Mouse (Mus musculus) forebrain, embryonic 13.5 days (tissue): Measurements from ENCODE around the gene Cela3a. TPM values are rescaled to one million over a fixed set of nuclear protein-coding genes. Genes with fewer than 3 reads are reported as not detected.
A peak's percentile ranks its signal among the peaks of the same experiment; 100 is the strongest.

Experiments used
- ATAC-seq: fragments of 200-750 bp; cut with Nextera tagmentation; 2 replicates; pipeline ENCODE4 v1.8.0; 2017
- H3K27ac ChIP-seq: fragments of 300-500 bp; sonication (generic); 2 replicates; pipeline ENCODE4 v1.5.1; 2015; ENCODE audit warnings: inconsistent platforms, mild to moderate bottlenecking, moderate library complexity
- H3K27me3 ChIP-seq: fragments of 300-500 bp; sonication (generic); 2 replicates; pipeline ENCODE4 v1.6.1; 2015; ENCODE audit warnings: mild to moderate bottlenecking, inconsistent platforms
- H3K36me3 ChIP-seq: fragments of 300-500 bp; sonication (generic); 2 replicates; pipeline ENCODE4 v1.6.1; 2015; ENCODE audit warnings: mild to moderate bottlenecking, inconsistent platforms; ENCODE audit not compliant: poor library complexity, severe bottlenecking
- H3K4me1 ChIP-seq: fragments of 300-500 bp; sonication (generic); 2 replicates; pipeline ENCODE4 v1.6.1; 2015; ENCODE audit warnings: inconsistent platforms
- H3K4me2 ChIP-seq: fragments of 300-500 bp; sonication (generic); 2 replicates; pipeline ENCODE4 v1.6.1; 2015; ENCODE audit warnings: inconsistent platforms, mild to moderate bottlenecking, moderate library complexity
- H3K4me3 ChIP-seq: fragments of 300-500 bp; sonication (generic); 2 replicates; pipeline ENCODE4 v1.5.1; 2015; ENCODE audit warnings: mild to moderate bottlenecking, inconsistent platforms
- H3K9ac ChIP-seq: fragments of 300-500 bp; sonication (generic); 2 replicates; pipeline ENCODE4 v1.6.1; 2015; ENCODE audit warnings: mild to moderate bottlenecking, inconsistent platforms
- H3K9me3 ChIP-seq: fragments of 300-500 bp; sonication (generic); replicated peaks from 2 replicates; pipeline ENCODE4 v1.6.1; 2016; ENCODE audit warnings: inconsistent platforms
- WGBS: fragments of 180-500 bp; shearing (Covaris S2); methylation state at CpG from one replicate; pipeline ENCODE4 v1.1.7; 2015; 5-methylcytosine and 5-hydroxymethylcytosine counted together
- polyA plus RNA-seq: library from polyadenylated mRNA; unstranded; fragments of >200 nt; fragmentation: Nextera tagmentation; extraction: Ambion mirVana; gene quantifications from 2 replicates; pipeline ENCODE4 v1.2.1, GENCODE M21; 2015

Cela3a gene
- polyA plus RNA-seq, 1 experiment from 2014 or later, result not detected

DNA sequence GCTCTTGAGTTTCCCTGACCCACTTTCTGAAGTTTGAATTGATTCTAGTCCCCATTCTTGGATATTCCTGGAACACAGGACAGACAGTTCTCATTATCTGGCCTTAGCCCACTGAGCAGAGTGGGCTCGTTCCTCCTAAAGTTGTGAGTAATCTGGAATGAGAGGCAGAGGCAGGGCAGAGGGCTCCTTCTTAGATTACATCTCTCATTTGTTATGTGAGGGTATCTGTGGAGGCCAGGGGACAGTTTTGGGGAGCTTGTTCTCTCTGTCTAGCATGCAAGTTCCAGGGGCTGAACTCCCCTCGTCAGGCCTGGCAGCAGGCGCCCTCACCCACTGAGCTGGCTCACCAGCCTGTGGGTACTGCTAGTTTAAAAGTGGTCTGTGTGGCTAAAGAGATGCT lies 30.5 kb downstream of the Cela3a start:
- Histone ChIP-seq H3K4me2 (no peak overlapping the region), H3K27me3 (no peaks in the 10 kb centered on the region), H3K36me3 (no peaks in the 10 kb centered on the region), H3K9me3 (no peaks in the 10 kb centered on the region), H3K4me1 (no peaks in the 10 kb centered on the region), H3K4me3 (no peak overlapping the region), H3K27ac (no peak overlapping the region), H3K9ac (no peak overlapping the region)
- 89% methylated on average over 3 of the region's 3 CpGs for WGBS
- no peak for ATAC-seq

DNA sequence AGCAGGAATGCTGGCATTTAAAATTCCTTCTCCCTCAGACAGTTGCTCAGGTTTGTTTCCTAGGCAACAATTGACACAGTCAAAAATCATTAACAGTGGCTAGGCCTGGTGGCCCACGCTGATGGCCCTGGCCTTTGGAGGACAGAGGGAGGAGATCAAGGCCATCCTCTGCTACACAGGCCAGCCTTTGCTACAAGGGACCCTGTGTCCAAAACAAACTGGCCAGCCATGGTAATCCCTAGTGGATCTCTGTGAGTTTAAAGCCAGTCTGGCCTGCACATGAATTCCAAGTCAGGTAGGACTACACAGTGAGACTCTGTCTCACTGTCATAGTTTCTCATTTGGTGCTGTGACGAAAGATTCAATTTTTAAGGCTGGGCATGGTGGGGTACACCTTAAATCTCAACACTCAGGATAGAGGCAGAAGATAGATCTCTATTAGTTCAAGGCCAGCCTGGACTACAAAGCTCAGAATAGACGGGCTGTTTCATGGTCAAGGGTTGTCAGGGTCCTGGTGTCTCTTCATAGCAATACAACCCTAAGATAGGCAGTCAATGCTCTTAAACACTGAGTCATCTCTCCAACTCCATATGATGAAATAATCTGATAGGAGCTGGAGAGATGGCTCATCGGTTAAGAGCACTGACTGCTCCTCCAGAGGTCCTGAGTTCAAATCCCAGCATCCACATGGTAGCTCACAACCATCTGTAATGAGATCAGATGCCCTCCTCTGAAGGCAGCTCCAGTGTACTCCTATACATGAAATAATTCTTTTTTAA lies 31.9 kb downstream of the Cela3a start:
- Histone ChIP-seq H3K9ac (no peak overlapping the region), H3K4me2 (no peak overlapping the region), H3K27me3 (no peaks in the 10 kb centered on the region), H3K4me1 (no peaks in the 10 kb centered on the region), H3K9me3 (no peaks in the 10 kb centered on the region), H3K27ac (no peak overlapping the region), H3K4me3 (no peak overlapping the region), H3K36me3 (no peaks in the 10 kb centered on the region)
- ATAC-seq, result no peak
- 81% methylated on average over 4 of the region's 4 CpGs for WGBS

- no peak overlapping the region for H3K4me2 ChIP-seq
- H3K27me3 ChIP-seq, result no peaks in the 10 kb centered on the region
- H3K4me1 ChIP-seq, result no peaks in the 10 kb centered on the region
- no peaks in the 10 kb centered on the region for H3K36me3 ChIP-seq
- H3K27ac ChIP-seq, result no peak overlapping the region
- 57% methylated on average over 2 of the region's 2 CpGs for WGBS
- H3K9ac ChIP-seq, result no peak overlapping the region
- H3K4me3 ChIP-seq, result no peak overlapping the region
- no peaks in the 10 kb centered on the region for H3K9me3 ChIP-seq
- no peak for ATAC-seq
These were observed 32.8 kb downstream of the Cela3a start for GRCm38 (mm10) chr4:137376778-137377177.

DNA sequence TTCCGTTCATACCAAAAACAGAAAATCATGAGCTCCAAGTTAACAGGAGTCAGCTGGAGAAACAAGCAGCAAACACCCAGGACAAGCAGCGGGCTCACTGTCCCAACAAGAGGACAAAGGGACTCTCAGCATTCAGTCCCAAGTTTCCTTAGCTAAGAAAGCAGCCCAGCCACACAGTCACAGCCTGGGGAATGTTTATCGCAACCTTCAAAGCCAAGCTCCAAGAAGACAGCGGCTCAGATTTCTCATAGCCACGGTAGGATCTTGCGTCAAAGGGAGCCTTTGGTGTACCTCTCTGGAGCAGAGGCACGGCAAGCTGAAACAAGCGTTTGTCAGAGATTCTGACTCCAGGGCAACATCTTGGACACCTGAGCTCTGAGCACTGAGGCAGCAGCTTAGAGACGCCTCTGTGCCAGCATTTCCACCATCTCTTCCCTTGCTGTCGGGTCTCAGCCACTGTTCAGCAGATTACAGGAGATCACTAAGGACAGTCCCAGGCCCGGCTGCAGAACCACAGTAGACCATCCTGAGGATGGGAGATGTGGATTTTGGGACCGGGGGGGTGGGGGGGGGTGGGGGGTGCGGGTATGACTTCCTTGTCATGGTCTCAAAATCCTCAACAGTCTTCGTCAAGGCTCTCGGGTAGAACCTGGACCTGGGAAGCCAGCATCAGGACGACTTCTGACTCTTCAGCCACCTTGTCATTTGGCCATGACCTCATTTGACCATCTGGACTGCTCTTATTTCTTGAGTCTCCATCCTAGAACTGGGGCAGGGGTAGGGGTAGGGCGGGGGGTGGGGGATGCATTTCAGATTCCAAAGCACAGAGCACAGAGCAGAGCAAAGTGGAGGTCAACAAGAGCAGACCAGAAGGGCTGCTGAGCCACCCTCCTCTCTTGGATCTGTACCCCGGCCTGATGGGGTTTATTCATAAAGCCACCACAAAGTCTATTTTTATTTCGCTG lies 34.0 kb downstream of the Cela3a start:
- Histone ChIP-seq H3K36me3 (no peaks in the 10 kb centered on the region), H3K27ac (no peak overlapping the region), H3K9ac (no peak overlapping the region), H3K4me1 (peaks cover under 1% of the 10 kb centered on the region; the same call in 1 of the 2 replicates), H3K9me3 (no peaks in the 10 kb centered on the region), H3K4me2 (no peak overlapping the region), H3K4me3 (no peak overlapping the region), H3K27me3 (no peaks in the 10 kb centered on the region)
- WGBS, result 67% methylated on average over 19 of the region's 19 CpGs
- no peak for ATAC-seq

GRCm38 (mm10) chr4:137373711-137374110 lies 35.9 kb downstream of the Cela3a start:
- WGBS, result 70% methylated on average over 6 of the region's 6 CpGs

GRCm38 (mm10) chr4:137371596-137372523 lies 37.7 kb downstream of the Cela3a start:
- WGBS, result 89% methylated on average over 16 of the region's 16 CpGs
- ATAC-seq, result no peak

More at GRCm38 (mm10) chr4:137373711-137374110, 35.9 kb downstream of the Cela3a start:
- no peak overlapping the region for H3K9ac ChIP-seq
- H3K27me3 ChIP-seq, result no peaks in the 10 kb centered on the region
- no peak for ATAC-seq
- peaks cover 9% of the 10 kb centered on the region for H3K4me1 ChIP-seq
- no peaks in the 10 kb centered on the region for H3K9me3 ChIP-seq
- no peak overlapping the region for H3K27ac ChIP-seq
- no peak overlapping the region for H3K4me3 ChIP-seq
- H3K4me2 ChIP-seq, result no peak overlapping the region
- no peaks in the 10 kb centered on the region for H3K36me3 ChIP-seq

DNA sequence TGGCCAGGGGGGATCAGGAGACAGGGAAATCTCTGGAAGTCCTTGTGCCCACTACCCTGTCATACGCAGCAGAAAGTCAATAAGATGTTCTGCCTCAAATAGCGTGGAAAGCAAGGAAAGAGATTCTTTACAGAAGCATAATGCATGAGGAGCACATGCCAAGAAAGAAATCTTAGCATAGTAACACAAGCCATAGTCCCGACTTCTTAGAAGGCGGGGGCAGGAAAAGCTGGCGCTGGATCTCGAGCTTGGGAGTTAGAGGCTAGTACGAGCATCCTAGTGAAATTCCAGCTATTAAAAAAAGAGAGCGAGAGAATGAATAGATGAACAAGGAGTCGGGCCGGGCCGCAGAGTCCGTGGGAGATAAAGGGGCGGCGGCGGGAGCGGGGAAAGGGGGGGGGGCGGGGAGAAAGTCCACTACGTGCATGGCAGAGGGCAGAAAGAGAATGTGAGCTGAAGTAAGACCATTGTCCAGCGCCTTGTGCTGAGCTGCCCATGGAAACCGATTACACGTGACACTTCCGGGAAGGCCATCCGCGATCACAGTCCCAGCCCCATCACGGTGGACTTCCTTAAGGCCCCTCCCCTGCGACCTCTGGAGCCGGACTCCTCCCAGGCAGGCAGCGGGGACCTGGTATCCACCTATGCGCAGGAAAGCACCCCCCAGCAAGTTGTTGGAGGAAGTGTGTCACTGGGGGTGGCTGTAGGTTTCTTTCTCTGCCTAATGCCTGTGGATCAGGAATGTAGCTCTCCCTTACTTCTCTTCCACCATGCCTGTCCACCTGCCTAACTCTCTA lies 39.4 kb downstream of the Cela3a start:
- Histone ChIP-seq H3K4me2 (peak overlapping the region; percentile 68), H3K4me3 (peak overlapping the region; percentile 37), H3K9ac (peak overlapping the region; percentile 60), H3K27me3 (no peaks in the 10 kb centered on the region), H3K9me3 (no peaks in the 10 kb centered on the region), H3K36me3 (no peaks in the 10 kb centered on the region), H3K27ac (no peak overlapping the region), H3K4me1 (peaks cover 9% of the 10 kb centered on the region)
- WGBS, result 12% methylated on average over 27 of the region's 29 CpGs
- ATAC-seq, result peak; percentile 36; the same call in 1 of the 2 replicates

More at GRCm38 (mm10) chr4:137371596-137372523, 37.7 kb downstream of the Cela3a start:
- Histone ChIP-seq H3K27me3 (no peaks in the 10 kb centered on the region), H3K4me2 (no peak overlapping the region), H3K4me3 (no peak overlapping the region), H3K27ac (no peak overlapping the region), H3K4me1 (peaks cover 9% of the 10 kb centered on the region), H3K9ac (no peak overlapping the region), H3K9me3 (no peaks in the 10 kb centered on the region), H3K36me3 (no peaks in the 10 kb centered on the region)

DNA sequence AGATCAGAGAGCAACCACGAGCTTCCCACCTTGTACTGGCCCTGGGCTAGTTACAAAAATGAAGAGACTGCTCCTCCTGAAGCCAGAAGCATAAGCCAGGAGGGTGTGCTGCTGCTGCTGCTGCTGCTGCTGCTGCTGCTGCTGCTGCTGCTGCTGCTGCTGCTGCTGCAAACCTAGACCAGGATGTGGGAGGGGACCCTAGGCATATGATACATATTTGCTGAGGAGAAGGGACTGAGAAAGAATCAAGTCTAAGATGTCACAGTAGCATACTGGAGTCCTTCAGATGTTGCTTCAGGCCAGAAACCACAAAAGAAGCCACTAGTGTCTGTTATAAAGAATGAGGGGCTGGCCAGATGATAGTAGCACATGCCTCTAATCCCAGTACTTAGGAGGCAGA lies 41.4 kb downstream of the Cela3a start:
- H3K4me1 ChIP-seq, result peaks cover 9% of the 10 kb centered on the region

DNA sequence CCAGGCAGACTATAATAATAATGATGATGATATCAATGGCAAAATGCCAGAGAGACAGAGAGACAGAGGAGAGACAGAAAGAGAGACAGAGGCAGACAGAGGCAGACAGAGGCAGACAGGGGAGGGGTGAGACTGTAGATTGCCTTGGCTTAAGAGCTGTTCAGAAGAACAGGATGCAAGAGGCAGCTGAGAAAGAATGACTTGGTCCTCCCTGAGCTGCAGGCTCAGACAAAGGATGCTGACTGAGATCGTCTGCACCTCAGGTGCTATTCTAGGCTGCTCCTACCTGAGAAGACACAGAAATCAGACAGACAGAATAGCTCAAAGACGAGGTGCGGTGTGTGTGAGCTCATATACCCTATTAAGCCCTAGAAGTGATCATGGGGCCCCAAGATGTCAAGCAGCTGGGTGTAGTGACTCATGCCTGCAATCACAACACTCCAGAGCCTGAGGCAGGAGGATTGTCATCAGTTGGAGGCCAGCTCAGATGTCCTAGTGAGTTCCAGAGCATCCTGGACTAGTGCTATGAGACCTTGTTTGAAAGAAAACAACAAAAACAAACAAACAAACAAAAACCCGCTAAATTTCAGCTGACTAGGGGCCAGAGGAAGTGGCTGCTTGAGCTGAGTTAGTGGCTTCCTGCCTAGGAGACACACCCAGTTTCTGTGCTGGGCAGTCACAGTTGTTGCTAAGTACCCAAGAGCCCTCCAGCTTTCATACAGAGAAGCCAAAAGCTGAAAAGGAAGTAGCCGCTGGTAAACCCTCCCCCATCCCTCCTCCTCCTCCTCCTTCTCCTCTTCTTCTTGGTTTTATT lies 42.1 kb downstream of the Cela3a start:
- no peak for ATAC-seq
- Histone ChIP-seq H3K36me3 (no peaks in the 10 kb centered on the region), H3K4me2 (no peak overlapping the region), H3K4me1 (peaks cover 9% of the 10 kb centered on the region), H3K27ac (no peak overlapping the region), H3K9ac (no peak overlapping the region), H3K9me3 (no peaks in the 10 kb centered on the region), H3K27me3 (no peaks in the 10 kb centered on the region), H3K4me3 (no peak overlapping the region)
- WGBS, result 45% methylated on average over 5 of the region's 5 CpGs

More for the DNA sequence above, 41.4 kb downstream of the Cela3a start:
- Histone ChIP-seq H3K4me2 (no peak overlapping the region), H3K4me3 (no peak overlapping the region), H3K9me3 (no peaks in the 10 kb centered on the region), H3K9ac (no peak overlapping the region), H3K27ac (no peak overlapping the region), H3K36me3 (no peaks in the 10 kb centered on the region), H3K27me3 (no peaks in the 10 kb centered on the region)
- ATAC-seq, result no peak
- WGBS, result 31% methylated on average over 1 of the region's 1 CpGs

DNA sequence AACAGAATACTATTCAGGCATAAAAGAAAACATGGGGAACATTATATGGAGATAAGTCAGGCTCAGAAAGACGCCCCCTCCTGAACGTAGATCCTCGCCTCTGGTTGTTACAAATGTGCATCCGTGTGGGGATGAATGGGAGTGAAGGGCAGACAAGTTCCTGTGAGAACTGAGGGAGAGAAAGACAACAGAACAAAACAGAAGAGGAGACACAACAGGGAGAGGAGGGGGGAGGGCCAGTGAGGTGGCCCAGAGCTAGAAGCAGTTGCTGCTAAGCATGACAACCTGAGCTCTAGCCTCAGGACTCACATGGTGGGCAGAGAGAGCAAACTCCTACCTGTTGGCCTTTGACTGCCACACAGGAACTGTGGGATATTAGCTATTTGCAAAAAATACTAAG lies 43.5 kb downstream of the Cela3a start:
- WGBS, result 82% methylated on average over 4 of the region's 4 CpGs
- no peaks in the 10 kb centered on the region for H3K36me3 ChIP-seq
- H3K4me1 ChIP-seq, result peaks cover 9% of the 10 kb centered on the region

More for the DNA sequence above, 43.5 kb downstream of the Cela3a start:
- Histone ChIP-seq H3K27me3 (no peaks in the 10 kb centered on the region), H3K9me3 (no peaks in the 10 kb centered on the region), H3K27ac (no peak overlapping the region), H3K4me2 (no peak overlapping the region), H3K4me3 (no peak overlapping the region), H3K9ac (no peak overlapping the region)
- ATAC-seq, result no peak
